Mouse (Mus musculus) ZHBTc4 (cell line): ENCODE results near the gene Lmf1.

Source experiments
- DNase-seq: peaks from one replicate; pipeline ENCODE4 v3.0.0-alpha.2; 2011; ENCODE audit warnings: low read depth, low spot score

The Lmf1 gene

DNA sequence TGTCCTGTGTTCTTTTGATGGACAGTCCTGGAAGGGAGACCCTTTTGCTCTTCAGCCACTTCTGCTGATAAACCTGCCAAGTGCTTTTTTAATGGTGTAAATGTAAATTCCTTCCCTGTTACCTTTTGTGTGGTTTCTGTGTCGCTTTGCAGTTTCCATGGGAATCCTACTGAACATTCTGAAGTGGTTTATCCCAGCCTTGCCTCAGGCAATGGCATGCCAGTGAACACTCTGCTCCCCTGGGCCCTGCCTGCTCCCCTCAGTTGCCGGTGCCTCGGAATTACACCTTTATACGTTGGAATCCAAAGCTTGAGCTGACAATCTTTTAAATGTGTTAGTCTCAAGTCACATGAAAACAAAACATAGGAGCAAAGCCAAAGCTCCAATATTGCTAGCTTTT lies 62.1 kb downstream of the Lmf1 start:
- DNase-seq = no peak

DNA sequence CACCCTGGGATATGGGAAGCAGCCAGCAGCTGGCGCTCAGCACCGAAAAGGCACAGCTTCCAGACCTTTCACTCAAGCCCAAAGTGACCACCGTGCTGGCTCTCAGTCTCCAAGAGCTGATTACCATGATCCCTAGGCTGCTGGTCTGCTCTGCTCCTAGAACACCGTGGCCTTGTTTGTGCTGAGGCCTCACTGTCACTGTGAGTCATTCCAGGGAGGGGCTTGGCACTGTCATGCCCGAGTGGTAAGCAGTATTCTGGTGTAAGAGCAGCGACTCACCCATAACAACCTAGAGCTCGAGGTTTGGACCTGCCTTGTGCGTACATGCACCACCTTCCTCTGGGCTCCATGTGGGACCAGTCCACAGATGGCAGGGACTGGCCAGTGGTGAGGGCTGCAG lies 63.1 kb downstream of the Lmf1 start:
- DNase-seq = no peak

DNA sequence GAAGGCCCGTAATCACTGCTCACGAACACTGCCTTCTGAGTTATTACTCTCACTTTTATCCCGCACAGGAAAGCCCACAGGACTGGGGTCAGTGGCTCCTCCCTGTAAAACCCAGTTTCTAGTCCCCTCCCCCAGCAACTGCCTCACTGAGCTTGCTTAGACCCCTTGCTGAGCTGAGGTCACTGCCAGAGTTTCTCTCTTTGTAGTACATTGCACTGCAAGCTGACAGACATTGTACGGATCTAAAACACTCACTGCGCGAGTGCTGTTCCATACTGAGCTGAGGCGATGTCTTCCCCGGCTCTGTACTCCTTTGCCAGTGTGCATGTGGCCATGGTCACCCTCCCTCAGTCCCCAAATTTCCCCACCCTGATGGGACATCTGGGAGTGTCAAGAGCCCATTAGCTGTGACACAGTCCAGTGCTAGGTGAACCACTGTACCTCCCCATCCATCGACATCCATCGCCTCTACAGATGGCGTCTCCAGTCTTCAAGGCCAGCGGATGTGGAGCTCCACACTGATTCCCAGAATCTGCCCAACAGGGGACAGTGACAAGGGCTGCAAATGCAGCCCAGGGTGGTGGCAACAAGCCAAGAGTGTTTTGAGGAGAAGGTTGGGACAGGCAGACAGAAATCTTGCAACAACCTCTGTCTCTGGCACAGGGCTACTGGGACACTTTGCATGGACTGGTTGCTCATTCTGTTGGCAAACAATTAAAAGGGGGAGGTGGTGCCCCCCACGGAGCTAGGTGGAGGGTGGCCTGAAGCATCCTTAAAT lies 64.8 kb downstream of the Lmf1 start:
- DNase-seq = peak; percentile 53

DNA sequence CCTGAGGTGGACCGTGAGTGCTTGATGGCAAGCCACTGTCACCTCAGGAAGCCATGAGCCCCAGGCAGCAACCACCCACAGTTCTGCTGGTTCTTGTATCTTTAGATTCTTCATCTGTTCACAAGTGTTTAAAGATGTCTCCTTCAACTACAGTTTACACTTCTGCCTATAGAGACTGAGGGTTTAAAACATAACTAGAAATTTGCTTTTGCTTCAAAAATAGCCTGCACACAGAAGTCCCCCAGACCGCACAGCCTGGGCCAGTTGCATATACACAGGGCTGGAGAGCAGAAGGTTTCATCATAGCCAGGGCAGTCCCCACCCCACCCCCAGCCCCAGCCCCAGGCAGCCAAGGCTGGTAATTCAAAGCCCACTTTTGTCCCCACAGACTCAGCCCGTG lies 65.9 kb downstream of the Lmf1 start:
- no peak for DNase-seq

GRCm38 (mm10) chr17:25645661-25646060 lies 66.8 kb downstream of the Lmf1 start:
- no peak for DNase-seq

DNA sequence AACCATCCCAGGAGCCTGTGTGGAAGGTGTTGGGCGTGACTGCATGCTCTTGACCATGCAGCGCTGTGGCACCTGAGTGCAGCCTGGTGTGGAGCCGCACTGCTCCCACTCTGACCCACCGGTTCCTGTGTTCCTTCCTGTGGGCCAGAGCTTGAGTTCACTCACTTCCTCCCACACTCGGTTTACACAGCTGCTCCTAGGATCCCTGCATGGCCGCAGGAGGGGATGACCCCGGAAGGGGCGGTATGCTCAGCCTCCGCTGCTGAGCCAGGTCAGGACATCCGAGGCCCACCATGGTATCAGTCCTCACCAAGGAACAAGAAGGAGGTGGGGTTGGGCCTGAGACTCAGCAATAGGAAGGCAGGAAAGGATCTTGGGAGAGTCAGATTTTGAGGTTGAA lies 69.0 kb downstream of the Lmf1 start:
- no peak for DNase-seq

DNA sequence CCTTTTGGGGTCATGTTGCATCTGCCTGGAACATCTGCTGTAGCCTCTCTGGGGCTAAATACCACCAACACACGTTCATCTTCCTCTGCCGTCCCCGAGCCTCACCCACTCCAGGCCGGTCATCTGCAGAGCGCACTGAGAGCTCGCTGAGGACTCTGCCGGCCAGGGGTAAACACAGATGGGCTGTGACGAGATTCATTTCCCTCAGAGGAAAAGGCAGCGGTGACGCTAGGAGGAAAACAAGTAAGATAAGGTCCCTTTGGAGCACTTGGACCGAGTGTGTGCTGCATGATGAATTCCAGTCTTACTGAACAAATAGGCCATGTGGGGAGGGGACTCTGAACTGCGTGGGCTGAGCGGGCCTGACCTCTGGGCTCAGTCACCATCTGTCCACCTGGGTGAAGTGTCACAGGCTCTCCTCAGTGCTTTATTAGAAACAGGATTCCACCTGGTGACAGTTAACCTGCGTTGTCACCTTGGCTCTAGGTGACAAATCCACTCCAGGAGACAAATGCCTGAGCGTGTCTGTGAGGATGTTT lies 69.9 kb downstream of the Lmf1 start:
- DNase-seq = no peak

DNA sequence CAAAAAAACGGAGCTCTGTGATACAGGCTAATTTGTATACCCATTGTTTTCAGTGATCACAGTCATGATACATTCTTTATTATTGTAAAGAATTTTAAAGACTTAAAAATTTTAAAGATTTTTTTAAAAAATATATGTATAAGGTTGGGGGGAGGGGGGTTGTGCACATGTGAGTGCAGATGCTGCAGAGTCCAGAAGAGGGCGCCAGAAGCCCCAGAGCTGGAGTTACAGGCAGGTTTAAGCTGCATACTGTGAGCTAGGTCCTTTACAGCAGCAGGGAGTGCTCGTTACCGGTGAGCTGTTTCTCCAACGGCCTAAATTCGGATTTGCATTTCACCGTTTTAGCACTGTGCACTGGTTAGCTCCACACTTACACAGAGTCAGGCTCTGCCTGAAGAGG lies 71.8 kb downstream of the Lmf1 start:
- DNase-seq = peak; percentile 32

GRCm38 (mm10) chr17:25652272-25652671 lies 73.4 kb downstream of the Lmf1 start:
- DNase-seq = no peak

DNA sequence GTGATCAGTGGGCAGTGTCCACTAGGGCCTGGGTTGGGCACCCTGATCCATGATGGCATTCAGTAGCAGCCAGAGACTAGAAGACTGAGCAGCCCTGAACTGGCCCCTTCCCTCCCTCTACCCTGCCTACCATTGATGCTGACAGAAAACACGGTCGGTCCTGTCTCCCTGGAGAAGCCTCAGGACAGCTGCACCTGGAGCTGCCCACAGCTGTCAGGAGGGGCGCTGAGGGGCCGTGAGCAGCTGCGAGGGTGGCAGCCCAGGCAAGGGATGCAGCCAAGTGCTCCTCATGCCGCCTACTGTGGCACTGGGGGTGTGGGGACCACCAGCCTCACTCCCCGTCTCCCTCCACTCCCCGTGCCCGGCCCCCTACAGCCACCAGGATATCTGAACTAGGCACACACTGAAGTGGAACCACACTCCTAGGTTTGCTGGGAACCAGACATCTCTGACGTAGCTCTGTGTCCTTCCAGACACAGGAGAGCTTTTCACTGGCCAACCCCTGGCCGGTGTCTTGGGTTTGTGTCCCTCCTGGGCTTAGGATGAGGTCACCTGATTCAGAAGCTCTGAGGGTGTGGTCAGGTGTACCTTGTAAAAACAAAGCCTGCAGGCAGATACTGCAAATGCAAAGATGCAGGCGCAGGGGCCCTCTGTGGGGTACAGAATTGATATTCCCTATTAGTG lies 77.4 kb downstream of the Lmf1 start:
- no peak for DNase-seq

DNA sequence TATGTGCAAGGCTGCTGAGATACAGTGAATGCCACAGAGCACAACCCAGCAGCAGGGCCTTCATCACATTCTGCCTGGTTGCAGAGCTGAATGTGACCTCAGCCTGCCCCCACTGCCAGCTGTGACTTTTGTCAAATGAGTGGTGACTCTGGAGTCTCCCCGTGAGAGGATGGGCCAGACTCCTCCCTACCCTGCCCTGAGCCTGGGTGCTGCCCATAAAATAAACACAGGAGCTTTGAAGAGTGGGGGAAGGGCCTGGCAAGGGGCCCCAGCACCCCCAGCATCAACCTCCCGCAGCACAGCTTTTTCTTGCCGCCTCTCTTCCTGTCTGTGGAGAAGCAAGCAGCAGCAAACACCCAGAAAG lies 77.9 kb downstream of the Lmf1 start:
- DNase-seq = no peak

DNA sequence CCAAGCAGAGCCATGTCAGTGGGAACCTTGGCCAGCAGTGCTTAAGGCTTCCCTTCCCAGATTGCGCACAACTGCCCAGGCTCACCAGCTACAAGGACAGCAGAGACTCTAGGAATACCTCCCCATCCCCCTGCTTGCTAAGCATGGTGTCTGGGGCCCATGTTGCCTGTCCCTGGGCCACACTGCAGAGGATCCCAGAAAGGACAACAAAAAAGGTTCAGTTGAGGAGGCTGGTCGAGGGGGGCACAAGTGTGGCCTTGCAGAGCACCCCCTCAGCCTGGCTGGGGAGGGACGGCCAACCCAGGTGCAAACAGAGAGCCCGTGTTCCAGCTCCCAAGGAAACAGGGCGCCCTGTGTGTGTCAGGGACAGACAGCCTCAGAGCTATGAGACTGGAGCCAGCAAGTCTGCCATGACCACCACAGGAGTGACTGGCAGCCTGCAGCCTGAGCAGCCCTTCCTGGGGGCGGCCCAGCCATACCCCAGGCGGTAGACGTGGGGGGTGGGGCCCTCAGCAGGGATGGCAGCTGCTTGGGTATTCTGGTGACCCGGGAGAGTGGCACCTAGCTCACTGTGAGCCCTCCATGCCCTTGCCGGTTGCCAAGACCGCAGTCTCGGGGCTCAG lies 84.4 kb downstream of the Lmf1 start:
- DNase-seq = no peak

DNA sequence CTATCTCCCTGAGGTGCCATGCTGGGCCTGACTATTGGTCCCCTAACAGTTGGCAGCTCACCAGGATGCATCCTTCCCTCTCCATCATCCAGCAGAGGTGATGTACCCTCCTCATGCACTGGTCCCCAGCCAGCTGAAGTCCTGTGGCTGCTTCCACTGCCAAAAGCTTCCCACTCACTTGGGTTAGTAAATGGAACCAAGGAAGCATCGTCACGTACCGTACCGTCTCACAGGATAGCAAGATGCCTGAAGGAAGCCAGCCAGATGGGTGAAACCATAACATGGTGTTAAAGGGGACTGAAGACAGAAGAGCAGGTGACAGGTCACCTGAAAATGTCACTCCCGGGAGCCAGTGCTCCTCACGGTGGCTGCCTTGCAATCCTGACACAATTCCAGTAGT lies 86.6 kb downstream of the Lmf1 start:
- no peak for DNase-seq

GRCm38 (mm10) chr17:25665891-25666290 lies 87.0 kb downstream of the Lmf1 start:
- DNase-seq = no peak

- DNase-seq = no peak
These were observed 89.7 kb downstream of the Lmf1 start for GRCm38 (mm10) chr17:25668481-25669055.

DNA sequence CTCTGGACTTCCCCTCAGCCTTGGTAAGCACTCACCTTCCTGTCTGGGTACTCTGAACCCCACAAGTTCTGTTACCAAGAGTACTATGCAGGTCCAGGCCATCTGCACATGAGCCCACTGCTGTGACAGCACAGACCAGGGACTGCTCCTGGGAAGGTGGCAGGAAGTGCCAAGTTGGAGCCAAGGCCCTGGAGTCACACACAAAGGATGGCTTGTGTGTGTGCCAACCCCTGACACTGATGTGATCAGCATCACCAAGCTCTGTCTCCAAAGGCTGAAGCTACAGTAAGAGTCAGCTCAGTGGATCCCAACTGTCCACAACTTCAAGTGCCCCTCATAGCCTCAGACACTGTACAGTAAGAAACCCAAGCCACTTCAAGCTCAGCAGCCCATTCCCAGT lies 94.1 kb downstream of the Lmf1 start:
- no peak for DNase-seq

DNA sequence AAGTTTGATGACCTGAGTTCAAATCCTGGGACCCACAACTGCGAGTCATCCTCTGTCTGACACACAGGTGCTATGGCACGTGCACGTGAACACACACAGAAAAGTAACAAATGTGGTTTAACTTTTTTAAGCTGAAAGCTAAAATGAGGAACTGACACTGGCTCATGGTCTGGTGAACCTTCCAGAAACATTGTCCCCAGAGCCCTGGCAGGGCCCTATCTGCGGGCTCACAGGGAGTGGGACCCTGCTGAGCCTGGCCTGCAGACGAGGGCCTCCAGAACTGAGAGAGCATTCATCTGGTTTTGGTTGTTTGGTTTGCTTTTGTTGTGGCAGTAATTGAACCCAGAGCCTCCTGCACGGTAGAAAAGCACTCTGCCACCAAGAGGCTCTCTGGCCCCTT lies 99.1 kb downstream of the Lmf1 start:
- no peak for DNase-seq

DNA sequence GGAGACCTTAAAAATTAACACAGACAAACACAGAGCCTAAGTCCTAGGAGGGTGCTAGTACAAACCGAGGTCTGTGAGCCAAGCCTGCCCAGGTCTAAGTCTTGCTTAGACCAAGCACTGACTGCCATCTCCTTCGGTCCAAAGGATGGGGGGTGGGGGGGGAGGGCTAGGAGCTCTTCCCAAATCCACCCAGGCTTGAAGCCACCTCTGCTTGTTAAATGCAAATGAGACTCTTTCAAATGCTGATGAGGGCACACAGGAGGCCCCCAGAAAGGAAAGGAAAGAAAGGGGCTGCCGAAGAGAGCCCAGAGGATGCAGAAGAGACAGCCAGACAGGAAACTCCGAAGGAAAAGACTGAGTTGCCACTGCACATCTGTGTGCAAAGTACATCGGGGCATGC lies 100.9 kb downstream of the Lmf1 start:
- peak; percentile 92 for DNase-seq

DNA sequence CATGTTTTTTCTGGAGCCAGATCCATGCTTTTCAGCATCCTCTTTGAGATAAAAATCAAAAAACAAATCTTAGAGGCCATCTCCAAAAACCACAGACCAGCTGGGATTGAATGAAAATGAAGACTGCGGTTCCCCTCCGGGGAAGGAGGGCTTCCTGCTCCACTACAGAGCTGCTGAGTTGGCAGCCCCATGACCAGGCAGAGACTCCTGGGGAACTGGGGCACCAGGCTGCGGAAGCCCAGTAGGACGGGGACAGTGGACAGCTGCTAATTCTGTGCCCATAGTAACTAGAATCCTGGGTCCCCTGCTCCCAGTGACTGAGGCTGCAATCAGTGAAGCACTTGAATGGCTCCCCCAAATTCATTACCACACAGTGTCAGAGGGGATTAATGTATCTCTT lies 102.8 kb downstream of the Lmf1 start:
- DNase-seq = no peak

DNA sequence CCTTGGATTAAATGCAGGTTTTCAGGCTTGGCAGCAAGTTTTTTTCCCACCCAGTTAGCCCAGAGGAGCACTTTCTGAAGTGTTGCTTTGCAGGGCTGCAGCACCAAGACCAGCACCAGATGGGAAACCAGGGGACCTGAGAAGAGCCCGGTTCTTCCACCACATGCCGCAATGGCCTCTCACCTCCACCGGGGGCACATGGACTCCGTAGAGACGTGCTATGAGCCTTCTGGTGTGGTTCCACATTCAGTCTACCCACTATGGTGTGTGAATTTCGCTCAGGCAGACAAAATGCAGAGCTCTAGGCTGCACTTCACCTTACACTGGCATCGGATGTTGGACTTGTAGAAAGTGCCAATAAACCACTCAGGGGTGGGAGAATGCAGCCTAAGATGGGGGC lies 107.4 kb downstream of the Lmf1 start:
- DNase-seq = peak; percentile 52

DNA sequence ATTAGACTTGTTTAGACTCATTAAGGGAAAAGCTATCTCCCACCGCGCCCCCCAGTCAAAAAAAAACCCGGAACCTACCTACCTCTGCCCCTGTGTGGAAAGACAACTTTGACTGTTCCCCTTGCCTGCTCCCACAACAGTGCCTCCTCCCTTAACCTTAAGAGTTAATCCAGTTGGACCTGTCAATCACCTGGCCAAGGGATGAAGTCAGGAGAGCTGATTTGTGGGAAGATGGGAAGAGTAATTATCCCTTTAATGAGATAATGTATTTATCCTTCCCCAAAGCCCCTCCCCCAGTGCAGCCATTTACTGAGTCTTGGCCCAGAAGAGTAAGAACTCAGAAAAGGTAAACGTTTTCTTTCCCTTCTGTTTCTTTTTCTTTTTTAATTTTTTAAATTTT lies 110.0 kb downstream of the Lmf1 start:
- no peak for DNase-seq

GRCm38 (mm10) chr17:25696263-25696662 lies 117.4 kb downstream of the Lmf1 start:
- DNase-seq = no peak
